Mouse (Mus musculus) gastrocnemius, postnatal 14 days (tissue): ENCODE measurements around the gene Atp5k. TPM values are rescaled to one million over a fixed set of nuclear protein-coding genes. Genes with fewer than 3 reads are reported as not detected.

Experiments used
- DNase-seq: peaks from one replicate; pipeline ENCODE4 v3.0.0; 2021; ENCODE audit warnings: mixed read lengths
- intact Hi-C: fragments of 180-260 bp; cut with DNase I; formaldehyde crosslinking; loops from one replicate; pipeline ENCODE4 v1.15.1; 2025; ENCODE audit warnings: low total_unique reads
- total RNA-seq, 2 experiments: library from RNA; stranded (reverse); gene quantifications; 2 replicates each; pipeline ENCODE4 v1.2.3; 2021

The Atp5k gene
- total RNA-seq, 2 experiments from 2014 or later = 853 to 974 TPM

DNA sequence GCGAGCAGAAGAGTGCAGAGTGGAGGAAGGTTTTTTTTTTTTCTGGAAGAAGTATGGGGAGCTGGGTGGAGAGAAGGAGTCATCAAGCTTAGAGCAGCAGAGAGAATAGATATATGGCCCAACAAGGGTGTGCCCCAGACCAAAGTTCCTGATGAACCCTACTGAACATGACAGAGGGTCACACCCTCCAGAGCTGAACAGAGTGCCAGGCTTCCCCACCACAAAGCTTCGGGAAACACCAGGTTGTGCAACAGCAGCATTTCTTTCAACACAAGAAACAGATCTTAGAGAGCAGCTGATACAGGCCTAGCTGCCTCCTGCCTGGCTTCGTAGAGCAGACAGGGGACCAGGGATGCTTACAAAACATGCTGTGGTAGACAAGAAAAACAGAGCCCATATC is 12.7 kb upstream of the Atp5k start:
- no peak for DNase-seq
- intact Hi-C loops = no loop called here

DNA sequence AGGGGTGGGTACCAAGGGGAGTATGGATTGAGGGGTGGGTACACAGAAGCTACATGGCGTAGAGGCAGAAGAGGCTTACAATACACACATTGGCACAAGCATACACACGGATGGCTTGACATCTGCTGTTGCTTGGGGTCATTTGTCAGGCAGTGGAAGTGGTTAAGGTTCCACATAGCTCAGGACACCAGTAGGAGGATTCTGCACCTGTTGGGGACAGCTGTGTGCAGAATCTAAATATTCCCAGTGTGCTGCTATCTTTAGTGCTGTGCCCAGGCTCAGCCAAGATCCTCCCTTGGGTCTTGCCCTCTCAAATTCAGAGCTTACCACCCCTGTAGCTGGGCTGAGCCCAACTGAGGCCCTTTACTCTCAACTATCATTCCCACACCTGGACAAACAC is 1.9 kb upstream of the Atp5k start:
- intact Hi-C loops = no loop called here

GRCm38 (mm10) chr5:108431196-108431595 is 3.1 kb downstream of the Atp5k start:
- no peak for DNase-seq
- intact Hi-C loops = no loop called here

More for the DNA sequence above, 1.9 kb upstream of the Atp5k start:
- DNase-seq = peak; percentile 24

- peak; percentile 25 for DNase-seq
Measured at GRCm38 (mm10) chr5:108427186-108427585, 7.1 kb downstream of the Atp5k start.

DNA sequence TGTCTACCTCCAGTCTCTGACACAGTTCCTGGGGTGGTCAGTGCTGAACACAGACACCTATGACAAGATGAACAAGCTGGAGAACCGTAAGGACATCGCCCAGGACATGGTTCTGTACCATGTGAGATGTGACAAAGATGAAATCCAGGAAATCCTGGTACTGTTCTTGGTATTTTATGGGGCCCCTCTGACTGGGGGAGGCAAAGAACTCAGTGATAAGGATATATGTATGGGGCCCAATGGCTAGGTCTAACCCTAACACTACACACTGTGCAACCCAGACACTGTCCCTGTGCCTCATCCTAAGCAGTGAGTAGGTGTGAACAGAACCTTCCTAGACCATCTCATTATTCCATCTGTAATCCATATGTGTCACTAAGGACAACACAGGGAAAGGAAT is 10.8 kb downstream of the Atp5k start:
- no peak for DNase-seq
- intact Hi-C loops = loop anchor here (10.0 kb wide), 1 partner anchor 151 kb away; no protein-coding TSS in a partner anchor

More at GRCm38 (mm10) chr5:108427186-108427585, 7.1 kb downstream of the Atp5k start:
- intact Hi-C loops = loop anchor here (5.0 to 10.0 kb wide), 2 partner anchors 148 to 225 kb away; no protein-coding TSS in a partner anchor

DNA sequence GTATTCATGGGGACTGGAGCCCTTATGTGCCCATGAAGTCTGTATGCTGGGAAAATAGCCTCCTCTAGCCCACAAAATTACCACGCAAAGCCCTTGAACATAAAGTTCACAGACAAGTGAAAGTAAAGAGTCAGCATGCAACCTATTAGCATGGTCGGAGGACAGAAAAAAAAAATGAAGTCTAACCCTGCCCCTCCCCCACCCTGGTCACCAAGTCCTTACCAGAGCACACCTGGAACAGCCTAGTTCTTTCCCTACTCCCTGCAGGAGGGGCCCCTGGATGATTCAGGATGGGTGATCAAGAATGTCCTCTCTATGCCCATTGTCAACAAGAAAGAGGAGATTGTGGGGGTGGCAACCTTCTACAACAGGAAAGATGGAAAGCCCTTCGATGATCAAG is 11.5 kb downstream of the Atp5k start:
- intact Hi-C loops = loop anchor here (10.0 kb wide), 1 partner anchor 152 kb away; no protein-coding TSS in a partner anchor
- DNase-seq = no peak

- intact Hi-C loops = no loop called here
- no peak for DNase-seq
Measured at GRCm38 (mm10) chr5:108414711-108415110, 19.5 kb downstream of the Atp5k start.

DNA sequence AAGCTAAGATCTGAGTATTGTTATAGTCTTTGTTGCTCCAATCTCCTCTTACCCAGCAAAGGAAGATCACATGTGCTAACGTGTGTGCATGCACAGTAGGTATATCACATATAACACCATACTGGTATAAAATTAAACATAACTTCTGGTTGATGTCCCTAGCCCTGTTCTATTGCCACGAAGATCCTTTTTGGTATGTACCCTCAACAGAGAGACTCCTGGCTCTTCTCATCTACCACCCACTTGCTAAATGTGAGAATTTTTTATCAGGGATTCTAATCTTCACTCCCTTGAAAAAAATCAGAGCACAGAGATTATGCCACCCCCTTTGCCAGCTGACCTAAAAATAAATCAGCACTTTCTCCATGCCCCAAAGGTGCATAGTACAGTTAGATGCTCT is 27.3 kb downstream of the Atp5k start:
- DNase-seq = no peak
- intact Hi-C loops = no loop called here

GRCm38 (mm10) chr5:108405460-108405859 is 28.8 kb downstream of the Atp5k start:
- intact Hi-C loops = no loop called here
- DNase-seq = no peak

- intact Hi-C loops = no loop called here
- DNase-seq = no peak
Measured at GRCm38 (mm10) chr5:108403453-108403852, 30.8 kb downstream of the Atp5k start.

GRCm38 (mm10) chr5:108389744-108390143 is 44.5 kb downstream of the Atp5k start:
- DNase-seq = no peak
- intact Hi-C loops = no loop called here

GRCm38 (mm10) chr5:108388201-108388600 is 46.0 kb downstream of the Atp5k start, which contains the start of gene Pde6b:
Pde6b (plus strand) TSS chr5:108388391.
- DNase-seq = no peak
- intact Hi-C loops = no loop called here

GRCm38 (mm10) chr5:108386449-108386848 is 47.8 kb downstream of the Atp5k start:
- intact Hi-C loops = no loop called here

DNA sequence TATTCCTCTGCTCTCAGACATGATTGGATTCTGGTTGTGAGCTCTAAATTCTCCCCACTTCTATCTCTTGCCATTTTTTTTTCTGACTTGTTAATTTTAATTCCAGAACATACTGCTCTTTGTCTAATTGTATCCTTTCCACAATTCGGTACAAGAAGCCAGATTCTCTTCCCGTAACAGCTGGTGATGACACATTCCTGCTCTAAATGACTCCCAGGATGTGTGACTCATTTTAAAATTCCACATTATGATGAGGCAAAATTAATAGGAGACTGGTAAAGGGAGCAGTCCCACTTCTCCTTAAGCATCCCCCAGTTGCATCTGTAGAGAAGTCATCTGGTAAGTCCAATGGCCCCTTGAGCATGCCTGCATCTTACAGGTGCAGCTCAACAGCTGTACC is 48.6 kb downstream of the Atp5k start:
- intact Hi-C loops = no loop called here
- no peak for DNase-seq

More at GRCm38 (mm10) chr5:108386449-108386848, 47.8 kb downstream of the Atp5k start:
- no peak for DNase-seq

Other genes starting within 250 kb of the Atp5k start
- gene Dr1, start 165.6 kb downstream of the Atp5k start, total RNA-seq = 10 to 100 TPM; 16.5 to 17.2 TPM
- 1 to 10 TPM; 3.3 to 3.4 TPM for gene Pigg, start 121.8 kb downstream of the Atp5k start, total RNA-seq
- gene Gm42517, start 66.5 kb downstream of the Atp5k start, total RNA-seq = under 1 TPM in 1 of 2 experiments, not detected in 1; 0.27 TPM
- gene Pde6b, start 46.1 kb downstream of the Atp5k start, total RNA-seq = not detected
- gene Mfsd7a, start 14.4 kb upstream of the Atp5k start, total RNA-seq = 1 to 10 TPM; 1.3 to 1.6 TPM
- 10 to 100 TPM; 40.5 to 46.2 TPM for gene Pcgf3, start 26.8 kb upstream of the Atp5k start, total RNA-seq
- gene Cplx1, start 115.6 kb upstream of the Atp5k start, total RNA-seq = under 1 TPM; 0.20 to 0.43 TPM
- 10 to 100 TPM; 14.7 to 15.6 TPM for gene Gak, start 195.3 kb upstream of the Atp5k start, total RNA-seq
- 1 to 10 TPM; 5.5 to 5.6 TPM for gene Tmem175, start 195.3 kb upstream of the Atp5k start, total RNA-seq
- 1 to 10 TPM; 5.8 to 8.8 TPM for gene Idua, start 225.9 kb upstream of the Atp5k start, total RNA-seq
- 1 to 10 TPM; 4.5 to 5.2 TPM for gene Dgkq, start 235.2 kb upstream of the Atp5k start, total RNA-seq
- not detected for gene Slc26a1, start 241.1 kb upstream of the Atp5k start, total RNA-seq